Mouse (Mus musculus) mature B cell (primary cell): ENCODE measurements around the gene Traf3ip2.

Experiments
- in situ Hi-C: fragments of 300-500 bp; cut with MboI; formaldehyde crosslinking; loops from 2 replicates; pipeline ENCODE4 v1.14.3; 2019

The Traf3ip2 gene

DNA sequence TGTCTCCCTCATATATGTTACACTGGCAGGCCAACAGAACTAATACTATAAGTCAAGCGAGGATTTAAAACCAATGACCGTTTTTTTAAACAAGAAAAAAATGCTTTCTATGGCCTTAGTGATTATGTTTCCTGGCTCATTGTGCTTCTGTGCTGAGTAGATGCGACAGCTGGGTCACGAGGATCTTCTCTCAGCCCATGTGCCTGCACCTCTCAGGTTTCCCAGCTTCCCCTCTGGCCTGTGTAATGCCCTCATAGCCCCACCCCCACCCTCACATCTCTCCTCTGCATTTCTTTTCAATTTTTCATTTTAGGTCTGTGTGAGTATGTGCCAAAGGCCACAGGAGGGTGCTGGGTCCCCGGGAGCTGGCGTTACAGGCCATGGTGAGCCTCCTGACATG is 20.6 kb downstream of the Traf3ip2 start:
- in situ Hi-C loops = no loop called here

DNA sequence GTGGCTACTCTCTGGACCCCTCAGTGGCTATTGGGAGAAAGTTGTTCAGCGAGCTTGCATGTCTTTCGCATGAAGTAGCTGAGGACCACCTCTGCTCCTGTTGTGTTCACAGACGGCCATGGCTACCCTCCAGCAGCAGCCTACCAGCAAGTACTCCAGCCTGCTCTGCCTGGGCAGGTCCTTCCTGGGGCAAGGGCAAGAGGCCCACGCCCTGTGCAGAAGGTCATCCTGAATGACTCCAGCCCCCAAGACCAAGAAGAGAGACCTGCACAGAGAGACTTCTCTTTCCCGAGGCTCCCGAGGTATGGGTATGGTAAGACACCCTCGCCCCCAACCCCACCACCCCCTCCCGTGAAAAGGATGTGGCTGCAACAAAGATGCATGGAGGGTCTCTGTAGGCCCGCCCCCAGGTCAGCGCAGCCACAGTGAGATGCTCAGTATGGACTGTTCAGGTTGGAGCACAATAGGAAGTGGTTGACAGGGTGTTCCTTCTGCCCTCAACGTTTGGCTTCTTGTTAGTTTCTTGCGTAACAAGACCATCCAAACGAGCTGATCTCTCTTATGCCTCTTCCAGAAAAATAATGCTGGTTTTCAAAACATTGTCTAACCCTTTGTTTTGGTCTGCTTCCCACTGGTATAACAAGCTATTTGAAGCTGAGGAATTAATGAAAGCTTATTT is 21.8 kb downstream of the Traf3ip2 start:
- in situ Hi-C loops = no loop called here

DNA sequence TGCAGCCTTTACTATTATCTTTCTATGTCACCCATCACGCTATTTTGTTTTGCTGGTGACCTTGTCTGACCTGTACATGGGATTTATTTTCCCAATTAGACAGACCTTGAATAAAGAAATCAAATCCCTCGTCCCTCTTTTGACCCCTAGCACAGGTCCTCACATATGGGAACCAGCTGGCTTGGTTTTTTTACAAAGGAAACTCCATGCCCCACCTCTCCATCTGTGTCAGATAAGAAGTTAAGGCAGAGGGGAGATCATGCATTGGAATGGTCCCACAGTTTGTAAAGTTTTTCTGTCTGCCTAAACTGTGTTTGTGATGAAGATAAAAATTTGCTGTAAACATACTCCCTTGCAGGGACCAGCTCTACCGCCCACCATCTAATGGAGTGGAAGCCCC is 26.1 kb downstream of the Traf3ip2 start:
- in situ Hi-C loops = no loop called here

DNA sequence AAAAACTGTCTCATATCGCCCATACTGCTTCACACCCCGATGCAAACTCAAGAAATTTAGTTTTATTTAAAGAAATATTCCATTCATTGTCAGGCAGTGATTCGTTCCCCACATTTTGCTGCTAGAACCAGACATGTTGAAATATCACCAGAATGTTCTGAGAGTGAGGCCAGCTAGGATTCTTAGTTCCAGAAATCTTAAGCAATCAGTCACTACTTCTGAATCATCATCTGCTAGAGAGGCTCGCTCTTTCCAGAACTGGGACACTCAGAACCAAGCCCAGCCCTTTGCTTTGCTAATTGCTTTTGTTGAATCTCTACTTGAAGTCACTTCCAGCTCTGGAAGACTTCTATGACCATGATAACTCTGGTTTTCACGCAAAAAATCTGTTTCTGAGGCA is 27.0 kb downstream of the Traf3ip2 start:
- in situ Hi-C loops = no loop called here

DNA sequence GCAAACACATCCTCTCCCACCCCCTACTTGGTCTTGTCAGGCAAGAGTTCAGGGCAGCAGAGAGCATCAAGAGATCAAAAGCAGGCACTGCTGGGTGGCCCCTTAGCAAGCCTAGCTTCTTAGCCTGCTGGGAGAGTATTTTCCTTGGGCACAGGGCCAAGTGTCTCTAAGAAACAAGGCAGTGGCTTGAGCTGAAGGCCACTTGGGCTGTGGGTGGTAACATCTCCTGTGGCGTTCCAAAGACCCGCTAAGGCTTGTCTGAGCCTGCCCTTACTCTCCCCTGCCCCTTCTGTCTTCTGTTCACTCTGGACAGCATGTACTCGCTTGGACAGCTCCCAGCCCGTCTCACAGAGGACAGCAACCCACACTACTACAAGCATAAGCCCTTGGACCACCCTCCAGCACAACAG is 28.1 kb downstream of the Traf3ip2 start:
- in situ Hi-C loops = no loop called here

DNA sequence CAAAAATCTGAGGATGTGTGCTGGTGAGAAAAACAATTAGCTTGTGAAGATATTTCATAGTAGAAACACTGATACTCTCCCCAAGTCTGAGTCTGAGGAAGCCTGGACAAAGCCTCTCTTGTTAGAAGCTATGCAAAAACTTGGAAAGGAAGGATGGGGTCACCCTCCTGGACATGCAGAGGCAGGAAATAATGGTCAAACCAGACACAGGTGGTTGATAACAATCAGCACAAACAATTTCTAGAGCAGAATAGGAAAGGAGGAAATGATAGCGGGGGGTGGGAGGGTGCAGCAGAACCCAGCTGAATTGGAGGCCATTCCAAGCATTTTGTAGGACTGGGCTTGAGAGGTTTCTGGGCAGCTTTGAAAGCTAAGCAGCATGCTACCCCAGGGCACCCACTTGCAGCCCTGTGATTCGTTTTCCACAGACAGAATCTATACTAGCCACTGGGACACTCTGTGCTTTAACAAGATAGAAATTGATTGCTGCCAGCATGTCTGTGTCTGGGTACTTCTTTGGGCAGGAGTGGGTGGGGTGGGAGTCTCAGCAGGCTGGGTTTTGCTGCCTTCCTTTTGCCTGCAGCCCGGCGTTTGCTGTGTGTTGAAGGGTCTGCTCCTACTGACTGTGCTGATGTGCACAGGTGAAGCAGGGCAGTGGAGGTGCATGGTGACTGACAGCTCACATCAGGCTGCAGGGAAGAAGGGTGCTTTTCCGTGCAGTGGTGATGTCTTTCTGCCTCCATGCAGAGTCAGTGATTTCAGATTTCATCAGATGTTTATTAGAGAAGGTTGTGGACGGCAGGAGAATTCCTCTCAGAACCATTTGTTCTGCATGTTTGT is 33.3 kb downstream of the Traf3ip2 start:
- in situ Hi-C loops = no loop called here

DNA sequence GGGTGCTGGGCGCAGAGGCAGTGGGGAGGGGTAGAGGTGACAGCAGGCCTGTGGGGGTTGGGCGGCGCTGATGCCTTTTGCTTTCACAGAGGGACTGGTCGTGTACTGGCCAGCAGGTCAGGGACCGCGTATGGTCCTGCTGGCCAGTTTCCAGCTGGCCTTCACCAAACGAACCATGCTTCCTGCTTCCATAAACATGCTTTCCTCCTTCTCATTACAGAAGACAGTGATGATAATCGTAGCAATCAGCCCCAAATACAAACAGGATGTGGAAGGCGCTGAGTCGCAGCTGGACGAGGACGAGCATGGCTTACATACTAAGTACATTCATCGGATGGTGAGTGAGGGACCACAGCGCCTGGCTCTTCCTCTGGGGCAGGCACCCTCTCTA is 33.9 kb downstream of the Traf3ip2 start:
- in situ Hi-C loops = no loop called here

DNA sequence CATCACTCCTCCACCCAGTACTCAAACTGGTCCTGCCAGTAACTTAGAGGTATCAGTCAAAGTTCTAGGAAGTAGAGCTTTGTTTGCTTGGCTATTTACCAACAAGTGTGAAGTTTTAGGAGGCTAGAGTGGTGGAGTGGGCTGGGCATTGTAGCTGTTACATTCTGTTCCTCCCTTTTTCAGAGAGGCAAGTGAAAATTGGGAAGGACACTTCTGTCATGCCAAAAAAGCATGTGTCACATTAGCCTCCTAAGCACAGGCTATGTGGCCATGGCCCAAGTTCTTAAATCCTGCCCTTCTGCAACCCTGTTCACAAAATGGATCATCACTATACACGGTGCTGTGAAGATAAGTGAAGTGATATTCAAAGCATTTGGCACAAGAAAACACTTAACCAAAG is 34.4 kb downstream of the Traf3ip2 start:
- in situ Hi-C loops = no loop called here

DNA sequence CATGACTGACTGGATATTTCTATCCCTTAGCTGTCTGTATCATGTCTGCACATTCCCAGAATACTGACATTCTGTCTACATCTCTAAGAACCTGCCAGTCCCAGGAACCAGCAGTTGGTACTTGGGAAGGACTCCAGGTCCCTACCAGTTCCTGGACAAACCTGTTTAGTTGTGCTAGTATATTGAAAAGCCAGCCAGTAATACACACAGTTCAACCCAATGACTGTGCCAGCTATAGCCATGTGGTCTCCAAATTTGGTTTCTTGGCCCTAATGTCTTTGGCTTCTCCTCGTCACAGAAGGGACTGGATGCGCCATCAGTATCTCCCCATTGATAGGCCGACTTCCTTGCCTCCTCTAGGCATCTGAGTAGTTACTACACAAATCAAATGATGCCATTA is 35.5 kb downstream of the Traf3ip2 start:
- in situ Hi-C loops = no loop called here

DNA sequence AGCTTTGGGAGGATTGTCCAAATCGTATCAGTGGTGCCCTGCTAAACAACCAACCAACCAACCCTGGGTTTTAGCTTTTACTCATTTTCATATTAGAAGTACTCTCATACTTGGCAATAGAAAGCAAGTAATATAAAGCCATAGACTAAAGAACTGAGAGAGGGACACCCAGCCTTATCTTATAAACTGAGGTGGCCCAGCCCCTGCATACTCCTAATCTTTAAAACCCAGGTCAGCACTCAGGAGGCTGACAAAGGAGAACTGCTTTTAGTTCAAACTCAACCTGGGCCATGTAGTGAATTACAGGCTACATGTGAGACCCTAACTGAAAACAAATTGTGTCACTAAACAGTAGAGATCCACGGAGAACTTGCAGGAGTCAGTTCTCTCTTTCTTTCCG is 36.8 kb downstream of the Traf3ip2 start:
- in situ Hi-C loops = no loop called here

DNA sequence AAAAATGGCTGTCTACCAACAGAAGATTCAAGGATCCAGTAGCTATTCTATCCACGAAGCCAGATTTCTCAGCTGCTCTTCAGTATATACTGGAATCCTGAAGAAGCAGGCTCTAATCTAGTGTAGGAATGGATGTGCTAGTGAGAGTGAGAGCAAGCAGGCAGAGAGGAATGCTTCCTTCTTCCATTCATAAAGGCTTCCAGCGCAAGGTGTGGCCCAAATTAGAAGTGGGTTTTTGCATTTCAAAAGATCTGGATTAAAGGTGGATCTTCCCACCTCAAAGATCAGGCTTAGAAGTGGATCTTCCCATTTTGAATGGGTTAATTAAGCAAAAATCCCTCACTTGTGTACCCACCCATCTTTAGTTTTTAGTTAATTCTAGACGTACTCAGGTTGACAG is 37.6 kb downstream of the Traf3ip2 start:
- in situ Hi-C loops = no loop called here

DNA sequence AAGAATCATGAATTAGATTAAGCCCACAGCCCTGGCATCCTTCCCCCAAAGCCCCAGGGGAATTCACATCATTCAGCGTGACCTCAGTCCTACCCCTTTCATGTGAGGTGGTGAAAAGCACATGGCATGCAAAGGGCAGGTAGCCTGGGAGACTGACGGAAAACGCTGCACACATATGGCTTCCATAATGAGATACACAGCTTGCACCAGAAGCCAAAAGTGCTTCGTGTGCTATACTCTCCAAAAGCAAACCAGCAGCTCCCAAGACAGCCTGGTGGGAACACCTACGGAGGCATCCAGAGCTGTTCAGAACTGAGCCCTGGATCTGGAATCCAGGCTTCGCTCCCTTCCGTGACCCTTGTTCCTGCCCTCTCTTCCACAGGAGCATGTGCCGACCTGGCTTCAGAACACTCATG is 41.3 kb downstream of the Traf3ip2 start:
- in situ Hi-C loops = no loop called here

DNA sequence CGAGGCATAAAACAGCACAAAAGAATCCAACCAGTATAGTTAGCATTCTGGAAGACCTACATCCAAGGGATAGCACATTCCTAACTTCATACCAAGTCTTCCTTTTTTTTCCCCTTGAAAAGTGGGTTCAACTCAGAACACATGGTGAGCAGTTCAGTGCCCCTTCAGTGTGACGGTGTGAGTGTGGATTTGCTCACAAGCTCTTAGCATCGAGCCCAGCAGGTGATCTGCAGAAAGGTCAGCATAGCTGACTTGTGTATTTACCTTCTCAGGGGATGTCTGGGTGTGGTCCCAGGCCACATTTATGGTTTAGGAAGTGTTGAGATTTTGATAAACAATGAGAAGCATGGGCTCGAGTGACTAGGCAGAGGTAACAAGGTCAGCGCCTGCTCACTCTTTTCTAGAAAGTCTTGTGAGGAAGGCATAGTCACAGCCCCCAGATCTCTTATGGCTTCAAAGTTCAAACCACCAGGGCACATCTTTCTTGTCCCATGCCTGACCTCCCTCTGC is 46.2 kb downstream of the Traf3ip2 start:
- in situ Hi-C loops = no loop called here

DNA sequence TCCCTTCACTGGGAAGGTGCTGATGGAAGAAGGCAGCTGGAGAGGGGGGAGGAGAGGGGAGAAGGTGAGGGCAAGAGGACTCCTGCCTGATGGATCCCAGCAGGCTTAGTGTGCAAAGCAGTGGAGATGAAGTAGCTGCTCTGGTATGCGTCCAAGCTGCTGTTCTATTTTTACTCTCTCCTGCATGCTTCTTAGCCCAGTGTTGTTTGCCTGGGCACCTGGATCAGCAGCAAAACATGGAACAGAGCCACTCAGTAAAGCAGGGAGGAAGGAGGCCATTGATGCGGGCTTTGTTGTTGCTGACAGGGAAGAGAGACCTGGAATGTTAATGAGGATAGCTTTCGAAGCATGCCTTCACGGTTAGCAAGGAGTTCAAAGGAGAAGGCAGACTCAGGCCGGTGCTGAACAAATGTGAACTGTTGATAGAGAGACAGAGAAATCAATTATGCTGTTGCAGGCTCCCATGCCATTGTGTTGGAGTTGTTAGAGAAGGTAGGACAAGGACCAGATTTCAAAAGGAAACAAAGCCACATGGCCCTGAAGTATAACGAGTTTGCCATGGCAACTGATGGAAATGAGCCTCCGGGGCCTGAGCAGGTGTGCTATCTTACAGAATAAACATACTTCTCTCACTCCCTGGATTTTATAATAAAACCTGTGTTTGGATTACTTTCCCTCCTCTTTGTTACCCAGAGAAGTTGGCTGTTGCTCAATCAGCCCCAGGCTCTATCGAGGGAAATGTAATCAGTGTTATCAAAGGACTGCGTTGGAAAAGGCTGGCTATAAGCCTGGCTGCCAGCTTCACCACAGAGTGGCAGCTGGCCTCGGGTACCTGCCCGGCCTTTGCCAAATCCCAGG is 46.9 kb downstream of the Traf3ip2 start:
- in situ Hi-C loops = no loop called here

DNA sequence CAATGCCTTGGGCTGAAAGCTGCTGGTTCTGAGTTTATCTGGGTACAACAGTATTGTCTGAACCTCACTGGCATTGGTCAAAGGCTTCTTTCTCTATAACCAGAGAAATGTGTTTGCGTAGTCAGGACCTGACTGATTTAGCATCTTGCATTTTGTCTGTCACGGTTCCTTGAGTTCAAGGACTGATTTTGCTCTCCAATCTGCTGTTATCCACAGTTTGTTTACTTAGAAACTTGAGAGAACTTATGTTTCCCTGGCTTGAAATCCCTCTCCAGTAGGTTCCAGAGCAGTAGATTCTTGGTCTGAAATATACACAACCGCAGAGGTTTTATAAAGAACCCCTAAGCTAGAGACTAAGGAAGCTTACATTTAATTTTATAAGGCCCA is 47.5 kb downstream of the Traf3ip2 start:
- in situ Hi-C loops = no loop called here

DNA sequence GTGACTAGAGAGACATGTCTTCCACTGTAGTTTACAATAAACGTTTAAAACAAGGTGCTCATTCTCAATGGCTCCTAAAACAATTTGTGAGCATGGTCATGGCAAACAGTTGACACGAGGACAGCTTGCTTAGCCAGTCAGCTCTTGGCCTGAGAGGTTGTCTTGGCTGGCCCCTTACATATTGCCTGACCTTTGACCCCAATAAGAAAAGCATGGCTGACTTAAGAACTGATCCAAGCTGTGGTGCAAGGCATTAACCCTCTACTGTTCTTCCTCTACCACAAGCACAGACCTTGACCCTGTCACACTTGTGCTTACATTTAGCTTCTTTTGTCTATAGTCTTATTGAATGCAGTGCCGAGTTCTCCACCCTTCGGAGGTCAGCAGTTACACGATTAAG is 48.0 kb downstream of the Traf3ip2 start:
- in situ Hi-C loops = no loop called here

DNA sequence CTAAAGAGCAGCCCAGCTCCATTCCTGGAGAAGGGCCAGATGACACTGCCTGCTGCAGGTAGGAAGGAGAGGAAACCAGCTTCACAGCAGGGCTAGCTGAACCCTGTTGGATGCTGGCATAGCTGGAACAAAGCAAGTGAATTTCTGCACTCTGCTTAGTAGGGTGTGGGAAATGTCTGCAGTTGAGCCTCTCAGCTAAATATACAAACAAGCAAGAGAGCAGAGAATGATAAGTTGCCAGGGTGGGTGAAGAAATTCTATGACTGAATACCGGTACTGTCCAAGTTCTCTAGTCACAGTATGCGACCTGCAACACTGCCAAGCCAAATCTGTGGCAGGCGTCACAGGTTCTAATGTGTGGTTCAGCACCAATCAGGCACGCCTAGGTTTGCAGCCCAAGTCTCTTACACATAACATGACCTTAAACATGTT is 52.4 kb downstream of the Traf3ip2 start:
- in situ Hi-C loops = no loop called here

DNA sequence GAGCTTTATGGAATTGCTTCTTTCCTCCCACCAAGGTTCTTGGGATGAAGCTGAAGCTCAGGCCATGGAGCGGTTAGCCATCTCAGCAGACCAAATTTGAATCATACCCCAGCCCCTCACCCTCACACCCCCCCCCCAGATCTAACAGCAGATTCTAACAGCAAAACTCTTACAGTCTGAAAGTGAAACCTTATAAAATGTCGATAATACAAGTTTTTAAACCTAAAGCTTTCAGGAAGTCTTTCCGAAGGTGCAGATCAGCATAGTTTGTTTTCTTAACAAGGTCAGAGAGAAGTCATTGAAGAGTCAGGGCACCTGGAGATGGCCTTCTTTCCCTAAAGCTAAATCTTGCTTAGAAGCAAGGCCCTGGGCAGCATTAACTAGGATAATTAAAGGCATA is 53.3 kb downstream of the Traf3ip2 start:
- in situ Hi-C loops = no loop called here

DNA sequence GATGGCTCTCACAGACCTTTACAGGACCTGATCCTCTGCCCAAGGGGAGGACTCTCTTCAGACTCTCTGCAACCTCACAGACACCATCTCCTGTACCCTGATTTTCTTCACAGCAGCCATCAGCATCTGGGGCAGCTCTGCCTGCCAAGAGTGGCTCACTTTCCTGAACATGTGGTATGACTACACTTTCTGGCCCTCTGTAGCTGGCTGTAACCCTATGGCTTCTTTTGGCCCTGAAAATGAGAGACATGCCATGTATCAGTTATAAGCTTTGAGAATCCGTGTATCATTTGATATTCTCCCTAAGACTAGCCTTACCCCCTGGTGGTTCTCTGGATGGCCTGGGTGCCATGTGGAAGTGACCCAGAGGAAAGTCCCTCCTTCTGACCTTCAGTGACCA is 58.7 kb downstream of the Traf3ip2 start:
- in situ Hi-C loops = no loop called here

DNA sequence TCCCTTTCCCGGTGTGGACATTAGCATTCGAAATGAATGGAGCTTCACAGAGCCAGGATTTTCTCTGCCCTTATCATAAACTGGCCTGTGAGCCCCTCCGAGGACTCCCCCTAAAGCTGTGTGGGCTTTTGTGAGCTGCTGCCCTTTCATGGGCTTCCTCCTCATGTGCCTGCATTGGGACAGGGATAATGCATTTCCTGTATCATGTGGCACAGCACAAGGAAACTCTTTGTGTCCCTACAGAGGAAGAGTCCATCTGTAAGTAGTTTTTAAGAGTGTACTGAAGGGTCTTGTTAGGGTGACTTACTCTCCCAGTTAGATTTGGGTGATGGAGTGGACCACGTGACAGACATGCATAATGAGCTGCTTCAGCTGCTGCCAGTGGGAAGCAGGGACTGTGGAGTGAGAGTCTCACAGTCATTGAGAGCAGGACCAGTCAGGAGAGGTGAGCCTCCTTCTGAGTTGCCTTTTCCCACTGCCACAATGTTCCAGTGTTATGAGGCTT is 59.9 kb downstream of the Traf3ip2 start:
- in situ Hi-C loops = no loop called here

DNA sequence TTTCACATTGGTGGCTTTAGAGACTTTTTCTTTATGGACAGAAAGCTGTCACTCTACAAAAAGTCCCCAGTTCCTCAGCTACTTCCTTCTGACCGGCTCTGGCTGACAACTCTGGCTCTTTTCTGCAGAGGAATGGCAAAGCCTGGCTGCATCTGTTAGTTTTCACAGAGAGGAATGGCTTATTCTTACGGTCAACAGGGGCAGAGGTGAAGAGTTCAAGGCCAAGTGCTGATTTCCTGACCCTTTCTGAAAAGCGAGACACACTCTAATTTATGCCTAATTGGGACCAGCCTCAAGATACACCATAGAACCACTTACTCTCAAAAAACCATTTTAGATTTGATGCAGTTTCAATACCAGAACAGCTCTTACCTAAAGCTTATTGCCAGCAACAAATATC is 61.4 kb downstream of the Traf3ip2 start:
- in situ Hi-C loops = no loop called here

DNA sequence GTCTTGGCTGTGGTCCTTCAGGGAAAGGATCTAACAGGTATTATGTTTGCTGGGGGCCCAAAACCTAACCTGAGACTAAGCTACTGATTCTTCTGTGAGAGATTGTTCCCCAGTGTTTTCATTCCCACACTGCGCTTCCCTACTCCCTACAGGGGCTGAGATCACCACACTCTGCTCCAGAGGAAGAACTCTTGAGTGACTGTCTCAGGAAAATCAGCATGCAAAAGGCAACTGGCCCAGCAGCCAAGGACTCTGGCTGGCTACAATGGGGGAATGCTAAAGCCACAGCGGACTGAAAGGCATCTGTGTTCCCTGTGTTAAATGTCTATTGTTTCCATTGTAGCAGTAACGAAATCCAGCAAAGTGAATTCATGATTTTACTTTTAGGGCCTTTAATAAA is 62.0 kb downstream of the Traf3ip2 start:
- in situ Hi-C loops = no loop called here
